Mouse (Mus musculus) CH12.LX (cell line): ENCODE data around the gene Pou2f1. TPM values are rescaled to one million over a fixed set of nuclear protein-coding genes. Genes with fewer than 3 reads are reported as not detected.
A peak's percentile ranks its signal among the peaks of the same experiment; 100 is the strongest.

Experiments
- DNase-seq: peaks from one replicate; pipeline ENCODE4 v3.0.0-alpha.2; 2013; ENCODE audit errors: extremely low read depth
- H3K27ac ChIP-seq: 2 replicates; pipeline ENCODE4 v1.5.1; 2012; ENCODE audit warnings: low read depth, mild to moderate bottlenecking, control low read depth, moderate library complexity; ENCODE audit not compliant: insufficient read depth
- H3K27me3 ChIP-seq: replicated peaks from 2 replicates; pipeline ENCODE3; 2012; ENCODE audit warnings: inconsistent platforms
- H3K36me3 ChIP-seq, 2 experiments: replicated peaks in 1 of 2; 2 replicates each; pipeline versions ENCODE3 to v1.6.1; 2012; ENCODE audit warnings: inconsistent platforms in 1 of 2, low read length in 1 of 2, mild to moderate bottlenecking in 1 of 2, mixed read lengths in 1 of 2, moderate library complexity in 1 of 2; ENCODE audit not compliant: control insufficient read depth in 1 of 2, insufficient read depth in 1 of 2
- H3K4me1 ChIP-seq, 2 experiments: 2 replicates each; pipeline ENCODE4 v1.6.1; 2012; ENCODE audit warnings: inconsistent platforms in 1 of 2, moderate library complexity in 1 of 2; ENCODE audit not compliant: insufficient read depth in 2 of 2, control insufficient read depth in 1 of 2
- H3K4me2 ChIP-seq: 2 replicates; pipeline ENCODE4 v1.6.1; 2012; ENCODE audit warnings: low read depth, mild to moderate bottlenecking, control low read depth; ENCODE audit not compliant: poor library complexity, insufficient read depth, severe bottlenecking
- H3K4me3 ChIP-seq, 3 experiments: fragments of 150-350 bp in 1 of 3; sonication (generic) in 1 of 3; replicated peaks in 1 of 3; 2 replicates each; pipeline versions ENCODE3 to v1.5.1; 2011 to 2012; ENCODE audit warnings: low read depth in 2 of 3, low read length in 2 of 3, mild to moderate bottlenecking in 2 of 3, moderate library complexity in 2 of 3, control low read depth in 1 of 3, improper control_type of control experiment in 1 of 3, inconsistent platforms in 1 of 3, mixed read lengths in 1 of 3; ENCODE audit not compliant: poor library complexity in 1 of 3
- H3K79me2 ChIP-seq: replicated peaks from 2 replicates; pipeline ENCODE4 v1.6.1; 2012; ENCODE audit warnings: mild to moderate bottlenecking, moderate library complexity; ENCODE audit not compliant: control insufficient read depth, poor library complexity, insufficient read depth, severe bottlenecking; ENCODE audit errors: extremely low read depth
- H3K9ac ChIP-seq: 2 replicates; pipeline ENCODE4 v1.6.1; 2012; ENCODE audit warnings: low read depth, mild to moderate bottlenecking, control low read depth, moderate library complexity; ENCODE audit not compliant: insufficient read depth
- H3K9me3 ChIP-seq: replicated peaks from 2 replicates; pipeline ENCODE3; 2012; ENCODE audit warnings: low read length, inconsistent platforms, mixed read lengths
- CHD1 ChIP-seq: IDR thresholded peaks from 2 replicates; pipeline ENCODE4 v1.6.1; 2012; ENCODE audit warnings: low read depth, low read length, improper control_type of control experiment, inconsistent platforms
- CHD2 ChIP-seq: IDR thresholded peaks from 2 replicates; pipeline ENCODE4 v1.6.1; 2011; ENCODE audit warnings: low read length, improper control_type of control experiment
- ELF1 ChIP-seq: IDR thresholded peaks from 2 replicates; pipeline ENCODE4 v1.6.1; 2014; ENCODE audit warnings: low read depth, mild to moderate bottlenecking, inconsistent platforms, low read length, improper control_type of control experiment
- IRF4 ChIP-seq: IDR thresholded peaks from 2 replicates; pipeline ENCODE4 v1.6.1; 2014; ENCODE audit warnings: low read depth, mild to moderate bottlenecking, inconsistent platforms, low read length, improper control_type of control experiment
- JUND ChIP-seq: conservative IDR thresholded peaks from 2 replicates; pipeline ENCODE4 v1.6.1; 2011; ENCODE audit warnings: low read depth, low read length, improper control_type of control experiment
- KAT2A ChIP-seq: IDR thresholded peaks from 2 replicates; pipeline ENCODE4 v1.6.1; 2012; ENCODE audit warnings: low read length, improper control_type of control experiment, inconsistent platforms; ENCODE audit not compliant: insufficient replicate concordance
- MAFK ChIP-seq: IDR thresholded peaks from 2 replicates; pipeline ENCODE4 v1.6.1; 2011; ENCODE audit warnings: low read length, improper control_type of control experiment; ENCODE audit not compliant: insufficient replicate concordance
- MEF2A ChIP-seq: IDR thresholded peaks from 2 replicates; pipeline ENCODE4 v1.6.1; 2014; ENCODE audit warnings: low read depth, mild to moderate bottlenecking, inconsistent platforms, low read length, improper control_type of control experiment, borderline replicate concordance
- POLR2A ChIP-seq: IDR thresholded peaks from 2 replicates; pipeline ENCODE4 v1.6.1; 2011; ENCODE audit warnings: low read depth, mild to moderate bottlenecking, improper control_type of control experiment, low read length
- RAD21 ChIP-seq: IDR thresholded peaks from 2 replicates; pipeline ENCODE4 v1.6.1; 2011; ENCODE audit warnings: low read depth, mild to moderate bottlenecking, low read length, improper control_type of control experiment, moderate library complexity
- TCF12 ChIP-seq: IDR thresholded peaks from 2 replicates; pipeline ENCODE4 v1.6.1; 2014; ENCODE audit warnings: low read depth, mild to moderate bottlenecking, inconsistent platforms, low read length, improper control_type of control experiment
- UBTF ChIP-seq: IDR thresholded peaks from 2 replicates; pipeline ENCODE4 v1.6.1; 2012; ENCODE audit warnings: low read depth, mild to moderate bottlenecking, inconsistent platforms, low read length, improper control_type of control experiment, moderate library complexity
- USF2 ChIP-seq: conservative IDR thresholded peaks from 2 replicates; pipeline ENCODE4 v1.6.1; 2011; ENCODE audit warnings: low read depth, low read length, improper control_type of control experiment
- ZC3H11A ChIP-seq: IDR thresholded peaks from 2 replicates; pipeline ENCODE4 v1.6.1; 2012; ENCODE audit warnings: low read depth, mild to moderate bottlenecking, inconsistent platforms, low read length, improper control_type of control experiment
- dilution Hi-C: fragments of 300-500 bp; cut with MboI; formaldehyde crosslinking; loops from 2 replicates; pipeline ENCODE4 v1.14.3; 2020; ENCODE audit warnings: low sequenced_read_pairs; ENCODE audit not compliant: extremely low pct_unique_long_range_greater_than_20kb, extremely low pct_ligation_motif_present
- in situ Hi-C: fragments of 300-500 bp; cut with MboI; formaldehyde crosslinking; loops from 3 replicates; pipeline ENCODE4 v1.14.3; 2019; ENCODE audit warnings: low sequenced_read_pairs, low pct_ligation_motif_present, low pct_unique_long_range_greater_than_20kb, mixed read lengths
- polyA plus RNA-seq: library from polyadenylated mRNA; unstranded; fragments of >175 nt; gene quantifications from 2 replicates; pipeline ENCODE4 v1.2.1, GENCODE M21; 2012; ENCODE audit warnings: low read depth; ENCODE audit not compliant: insufficient read length
- total RNA-seq, 2 experiments: library from RNA; depleted of rRNA; stranded (reverse); fragments of 300-350 nt in 1 of 2; fragments of >200 nt in 1 of 2; gene quantifications; 2 replicates each; pipeline ENCODE4 v1.2.3; 2012 to 2014

Pou2f1 gene
- total and polyA plus RNA-seq, 3 experiments: 6.4 to 18.3 (median 7.4) TPM

GRCm38 (mm10) chr1:166014530-166014929, 12.1 kb upstream of the Pou2f1 start:
- no peak overlapping the region for H3K27ac ChIP-seq
- H3K79me2 ChIP-seq: no peaks in the 10 kb centered on the region
- H3K9me3 ChIP-seq: no peaks in the 10 kb centered on the region
- H3K36me3 ChIP-seq: no peaks in the 10 kb centered on the region
- in situ Hi-C loops (no loop called here), dilution Hi-C loops (no loop called here)
- H3K9ac ChIP-seq: no peak overlapping the region
- no peak overlapping the region for H3K4me3 ChIP-seq
- no peak for TF ChIP-seq KAT2A
- H3K4me2 ChIP-seq: no peak overlapping the region
- no peak for DNase-seq
- H3K27me3 ChIP-seq: no peaks in the 10 kb centered on the region
- H3K4me1 ChIP-seq: peaks cover 6% of the 10 kb centered on the region in 2 experiments; a peak in 1 of 4 replicates

GRCm38 (mm10) chr1:166010106-166010505, 7.6 kb upstream of the Pou2f1 start:
- dilution Hi-C loops: no loop called here
- no peak for DNase-seq
- Histone ChIP-seq H3K9ac (no peak overlapping the region), H3K4me2 (no peak overlapping the region), H3K79me2 (no peaks in the 10 kb centered on the region), H3K4me3 (no peak overlapping the region), H3K27me3 (no peaks in the 10 kb centered on the region), H3K9me3 (no peaks in the 10 kb centered on the region), H3K4me1 (peaks cover 5 to 7% of the 10 kb centered on the region in 2 experiments; a peak in 2 of 4 replicates), H3K27ac (no peak overlapping the region), H3K36me3 (no peaks in the 10 kb centered on the region)
- no peak for TF ChIP-seq USF2
- TF ChIP-seq IRF4: 0 out of 2 replicates have a peak, but pooled peaks have one; percentile 21
- no peak for TF ChIP-seq TCF12
- TF ChIP-seq CHD1: no peak
- 0 out of 2 replicates have a peak, but pooled peaks have one; percentile 40 for TF ChIP-seq MEF2A
- no peak for TF ChIP-seq JUND
- no peak for TF ChIP-seq POLR2A
- no peak for TF ChIP-seq ZC3H11A
- no peak for TF ChIP-seq UBTF
- in situ Hi-C loops: no loop called here

- dilution Hi-C loops (no loop called here), in situ Hi-C loops (loop anchor here (10.0 kb wide), 1 partner anchor 146 kb away; no protein-coding TSS in a partner anchor)
- H3K4me1 ChIP-seq: peaks cover 3 to 7% of the 10 kb centered on the region in 2 experiments; a peak in 2 of 4 replicates
- no peaks in the 10 kb centered on the region for H3K79me2 ChIP-seq
- H3K4me3 ChIP-seq: no peak overlapping the region
- H3K27ac ChIP-seq: no peak overlapping the region
- H3K4me2 ChIP-seq: no peak overlapping the region
- no peaks in the 10 kb centered on the region for H3K27me3 ChIP-seq
- no peaks in the 10 kb centered on the region for H3K9me3 ChIP-seq
- no peak overlapping the region for H3K9ac ChIP-seq
- peak; percentile 85 for TF ChIP-seq MAFK
- TF ChIP-seq RAD21: no peak
- no peak for TF ChIP-seq ELF1
- TF ChIP-seq CHD2: no peak
- no peak for TF ChIP-seq ZC3H11A
- no peak for DNase-seq
- H3K36me3 ChIP-seq: no peaks in the 10 kb centered on the region
Measured at GRCm38 (mm10) chr1:166008634-166009350, 6.3 kb upstream of the Pou2f1 start.
